Mouse (Mus musculus) bone marrow, adult 2 months (tissue): Measurements from ENCODE around the gene Tbc1d1.

Experiments used
- CTCF ChIP-seq: fragments of 200-500 bp; IDR thresholded peaks from 2 replicates; pipeline ENCODE4 v1.5.1; 2011; ENCODE audit warnings: low read length, control low read depth; ENCODE audit not compliant: control insufficient read depth, insufficient read depth
- POLR2A ChIP-seq: fragments of 200-500 bp; IDR thresholded peaks from 2 replicates; pipeline ENCODE4 v1.6.1; 2011; ENCODE audit warnings: low read depth, mild to moderate bottlenecking, control low read depth, low read length, borderline replicate concordance; ENCODE audit not compliant: control insufficient read depth

- TF ChIP-seq POLR2A (no peak), CTCF (no peak)
Measured at GRCm38 (mm10) chr5:64327212-64327902, 171.3 kb downstream of the Tbc1d1 start.
